Comparison of ENCODE assay signal across 35 mouse cellular contexts in genomic region chr8:41588157-41588556, GRCm38 (mm10).
"Had no signal": no experiment of that assay in that cellular context is flagged by ENCODE, and none has a peak within 500 bp of the region (broad histone marks: within the 10 kb centered on the region; RNA-seq: fewer than 3 reads in every experiment).

No protein-coding gene starts in this region.

- H3K9me3 ChIP-seq: heart, embryonic 10.5 days; heart, embryonic 12.5 days; heart, embryonic 13.5 days; heart, embryonic 15.5 days; hindbrain, embryonic 10.5 days; hindbrain, embryonic 12.5 days; hindbrain, embryonic 13.5 days; hindbrain, embryonic 15.5 days; intestine, embryonic 15.5 days; kidney, embryonic 15.5 days had no signal

- H3K4me3 ChIP-seq: heart, embryonic 10.5 days; heart, embryonic 12.5 days; heart, embryonic 13.5 days; heart, embryonic 15.5 days; hindbrain, embryonic 10.5 days; hindbrain, embryonic 12.5 days; hindbrain, embryonic 13.5 days; hindbrain, embryonic 15.5 days; intestine, embryonic 15.5 days; kidney, embryonic 15.5 days; layer of hippocampus, adult 2 months had no signal

- H3K4me1 ChIP-seq: heart, embryonic 10.5 days; heart, embryonic 12.5 days; heart, embryonic 13.5 days; heart, embryonic 15.5 days; hindbrain, embryonic 10.5 days; hindbrain, embryonic 12.5 days; hindbrain, embryonic 15.5 days; kidney, embryonic 15.5 days had no signal

- H3K4me2 ChIP-seq: heart, embryonic 11.5 days; heart, embryonic 12.5 days; heart, embryonic 13.5 days; heart, embryonic 15.5 days; hindbrain, embryonic 12.5 days; hindbrain, embryonic 13.5 days; hindbrain, embryonic 14.5 days; hindbrain, embryonic 15.5 days; intestine, embryonic 15.5 days; kidney, embryonic 15.5 days had no signal

- H3K36me3 ChIP-seq: heart, embryonic 10.5 days; heart, embryonic 12.5 days; heart, embryonic 13.5 days; heart, embryonic 15.5 days; hindbrain, embryonic 10.5 days; hindbrain, embryonic 12.5 days; hindbrain, embryonic 13.5 days; hindbrain, embryonic 15.5 days; intestine, embryonic 15.5 days; kidney, embryonic 15.5 days had no signal

- DNase-seq: heart, postnatal 10 days; heart, postnatal 14 days; heart, postnatal 36 days; heart, postnatal 4 days; kidney, adult 11 months; kidney, adult 18-20 months; kidney, adult 2 months; kidney, adult 8-10 months; kidney, adult 9 months; kidney, postnatal 10 days; kidney, postnatal 14 days; kidney, postnatal 25 days; kidney, postnatal 36 days; kidney, postnatal 4 days; layer of hippocampus, adult 9-11 months; layer of hippocampus, postnatal 36 days had no signal

- H3K27me3 ChIP-seq: heart, embryonic 12.5 days; heart, embryonic 13.5 days; heart, embryonic 15.5 days; hindbrain, embryonic 12.5 days; hindbrain, embryonic 13.5 days; hindbrain, embryonic 15.5 days; intestine, embryonic 15.5 days; kidney, embryonic 15.5 days had no signal

- ATAC-seq: hindbrain, embryonic 16.5 days; hindbrain, postnatal 0 days; inflammation-experienced regulatory T-cells, adult 6 months; intestine, embryonic 15.5 days; intestine, embryonic 16.5 days; intestine, postnatal 0 days had no signal

- H3K27ac ChIP-seq: heart, embryonic 10.5 days; heart, embryonic 13.5 days; heart, embryonic 15.5 days; hindbrain, embryonic 10.5 days; hindbrain, embryonic 12.5 days; hindbrain, embryonic 13.5 days; hindbrain, embryonic 14.5 days; hindbrain, embryonic 15.5 days; hindbrain, postnatal 0 days; intestine, embryonic 15.5 days; kidney, embryonic 15.5 days; kidney, postnatal 0 days; layer of hippocampus, adult 2 months had no signal

- H3K9ac ChIP-seq: heart, embryonic 12.5 days; heart, embryonic 13.5 days; heart, embryonic 15.5 days; hindbrain, embryonic 12.5 days; hindbrain, embryonic 13.5 days; hindbrain, embryonic 14.5 days; hindbrain, embryonic 15.5 days; intestine, embryonic 15.5 days; kidney, embryonic 15.5 days had no signal
